Mouse (Mus musculus) C2C12 (cell line): ENCODE results near the gene Ntrk1. TPM values are rescaled to one million over a fixed set of nuclear protein-coding genes. Genes with fewer than 3 reads are reported as not detected.

Source experiments
- H3K27me3 ChIP-seq: one replicate; pipeline ENCODE4 v1.6.1; 2011; ENCODE audit not compliant: control insufficient read depth, insufficient read depth, insufficient read length
- H3K36me3 ChIP-seq: one replicate; pipeline ENCODE4 v1.6.1; 2011; ENCODE audit not compliant: control insufficient read depth, insufficient read depth
- H3K4me3 ChIP-seq: one replicate; pipeline ENCODE4 v1.5.1; 2011; ENCODE audit warnings: mild to moderate bottlenecking, control low read depth; ENCODE audit not compliant: poor library complexity, insufficient read depth, severe bottlenecking
- H3K79me2 ChIP-seq: one replicate; pipeline ENCODE4 v1.6.1; 2011; ENCODE audit not compliant: control insufficient read depth, insufficient read depth
- H3K79me3 ChIP-seq: one replicate; pipeline ENCODE4 v1.6.1; 2011; ENCODE audit warnings: low read depth, control low read depth
- H3ac ChIP-seq: one replicate; pipeline ENCODE3; 2011; ENCODE audit warnings: low read depth; ENCODE audit not compliant: control insufficient read depth, insufficient read length
- CEBPB ChIP-seq: IDR thresholded peaks from one replicate; pipeline ENCODE4 v1.6.1; 2011; ENCODE audit warnings: low read depth, mild to moderate bottlenecking, control low read depth, moderate library complexity
- CTCF ChIP-seq: IDR thresholded peaks from one replicate; pipeline ENCODE4 v1.5.1; 2011; ENCODE audit not compliant: control insufficient read depth, insufficient read depth, insufficient read length
- FOSL1 ChIP-seq: IDR thresholded peaks from one replicate; pipeline ENCODE4 v1.8.0; 2011; ENCODE audit warnings: mild to moderate bottlenecking, low read length; ENCODE audit not compliant: poor library complexity, insufficient read depth, severe bottlenecking
- MAX ChIP-seq: IDR thresholded peaks from one replicate; pipeline ENCODE4 v1.6.1; 2011; ENCODE audit warnings: mild to moderate bottlenecking, control low read depth
- MYOD1 ChIP-seq: IDR thresholded peaks from one replicate; pipeline ENCODE4 v1.6.1; 2011; ENCODE audit warnings: low read depth; ENCODE audit not compliant: control insufficient read depth, insufficient read length
- MYOG ChIP-seq: IDR thresholded peaks from one replicate; pipeline ENCODE4 v1.6.1; 2011; ENCODE audit not compliant: control insufficient read depth, insufficient read length; ENCODE audit errors: extremely low read depth
- USF1 ChIP-seq: IDR thresholded peaks from one replicate; pipeline ENCODE4 v1.6.1; 2011; ENCODE audit warnings: low read depth, mild to moderate bottlenecking, control low read depth, moderate library complexity
- polyA plus RNA-seq: library from polyadenylated mRNA; unstranded; fragments of >200 nt; fragmentation: generic; extraction: Trizol; gene quantifications from one replicate; pipeline ENCODE4 v1.2.1, GENCODE M21; 2012; ENCODE audit warnings: missing spikeins

Ntrk1 gene
- polyA plus RNA-seq, 1 experiment, result not detected

DNA sequence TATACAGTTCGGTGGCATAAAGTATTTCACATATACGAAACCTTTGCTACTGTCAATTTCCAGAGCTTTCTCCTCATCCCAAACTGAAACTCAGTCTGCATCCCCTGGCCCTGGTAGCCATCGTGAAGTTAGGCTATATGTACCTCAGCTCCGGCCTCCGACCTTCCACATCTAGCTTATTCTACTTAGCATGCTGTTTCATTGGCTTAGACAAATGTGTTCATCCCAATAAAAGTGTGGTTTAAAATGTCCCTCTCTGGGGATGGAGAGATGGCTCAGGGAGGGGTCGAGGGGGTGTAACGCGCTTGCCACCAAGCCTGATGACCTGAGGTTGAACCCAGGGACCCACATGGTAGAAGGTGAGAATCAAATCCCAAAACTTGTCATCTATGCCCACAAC lies 25.5 kb downstream of the Ntrk1 start:
- Histone ChIP-seq H3ac (no peak overlapping the region), H3K79me3 (no peaks in the 10 kb centered on the region), H3K4me3 (no peak overlapping the region), H3K79me2 (no peaks in the 10 kb centered on the region), H3K27me3 (peaks cover 31% of the 10 kb centered on the region), H3K36me3 (no peaks in the 10 kb centered on the region)
- TF ChIP-seq CTCF (no peak), FOSL1 (no peak), MAX (no peak), MYOG (no peak), MYOD1 (no peak), USF1 (no peak), CEBPB (no peak)

DNA sequence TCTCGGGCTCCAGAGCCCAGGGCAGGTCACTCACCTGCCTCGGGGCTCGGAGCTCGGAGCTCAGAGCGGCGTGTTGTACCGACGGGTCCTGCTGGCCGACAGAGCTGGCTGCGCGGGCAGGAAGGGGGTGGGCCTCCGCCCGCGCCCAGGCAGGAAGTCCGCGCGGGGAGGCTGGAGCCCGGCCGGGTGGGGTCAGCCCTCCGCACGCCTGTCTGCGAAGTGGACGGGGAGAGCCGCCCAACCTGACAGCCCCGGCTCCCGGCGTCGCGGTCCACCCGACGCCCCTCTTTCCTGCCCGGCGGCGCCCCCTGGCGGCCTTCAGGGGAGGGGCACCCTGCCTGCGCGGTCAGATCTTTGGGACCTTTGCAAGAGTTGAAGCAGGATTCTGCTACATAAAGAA lies 26.1 kb downstream of the Ntrk1 start:
- Histone ChIP-seq H3ac (no peak overlapping the region), H3K36me3 (no peaks in the 10 kb centered on the region), H3K79me2 (no peaks in the 10 kb centered on the region), H3K79me3 (no peaks in the 10 kb centered on the region), H3K4me3 (no peak overlapping the region), H3K27me3 (peaks cover 25% of the 10 kb centered on the region)
- TF ChIP-seq USF1 (no peak), MYOG (no peak), MYOD1 (no peak), FOSL1 (no peak), CTCF (peak; percentile 83)

- no peak for TF ChIP-seq MAX
- no peak for TF ChIP-seq CTCF
- no peak for TF ChIP-seq USF1
- TF ChIP-seq FOSL1, result no peak
- TF ChIP-seq MYOD1, result no peak
- TF ChIP-seq CEBPB, result no peak
- Histone ChIP-seq H3K36me3 (no peaks in the 10 kb centered on the region), H3K79me2 (no peaks in the 10 kb centered on the region), H3K4me3 (no peak overlapping the region), H3K79me3 (no peaks in the 10 kb centered on the region), H3K27me3 (peaks cover 21% of the 10 kb centered on the region), H3ac (no peak overlapping the region)
Measured at GRCm38 (mm10) chr3:87768431-87768830, 26.5 kb downstream of the Ntrk1 start.

GRCm38 (mm10) chr3:87767764-87768163 lies 27.2 kb downstream of the Ntrk1 start:
- no peak overlapping the region for H3ac ChIP-seq
- H3K79me2 ChIP-seq, result no peaks in the 10 kb centered on the region
- H3K27me3 ChIP-seq, result peaks cover 14% of the 10 kb centered on the region
- no peaks in the 10 kb centered on the region for H3K79me3 ChIP-seq
- TF ChIP-seq FOSL1 (no peak), CTCF (no peak), MYOD1 (no peak), MAX (no peak), CEBPB (no peak), MYOG (no peak), USF1 (no peak)
- no peak overlapping the region for H3K4me3 ChIP-seq
- H3K36me3 ChIP-seq, result no peaks in the 10 kb centered on the region

- no peak overlapping the region for H3K4me3 ChIP-seq
- TF ChIP-seq FOSL1 (no peak), MYOD1 (no peak), MAX (no peak), CTCF (no peak), CEBPB (no peak), MYOG (no peak), USF1 (no peak)
- H3ac ChIP-seq, result no peak overlapping the region
- H3K79me3 ChIP-seq, result no peaks in the 10 kb centered on the region
- no peaks in the 10 kb centered on the region for H3K27me3 ChIP-seq
- H3K36me3 ChIP-seq, result no peaks in the 10 kb centered on the region
- H3K79me2 ChIP-seq, result no peaks in the 10 kb centered on the region
Measured at GRCm38 (mm10) chr3:87766284-87766667, 28.7 kb downstream of the Ntrk1 start.

DNA sequence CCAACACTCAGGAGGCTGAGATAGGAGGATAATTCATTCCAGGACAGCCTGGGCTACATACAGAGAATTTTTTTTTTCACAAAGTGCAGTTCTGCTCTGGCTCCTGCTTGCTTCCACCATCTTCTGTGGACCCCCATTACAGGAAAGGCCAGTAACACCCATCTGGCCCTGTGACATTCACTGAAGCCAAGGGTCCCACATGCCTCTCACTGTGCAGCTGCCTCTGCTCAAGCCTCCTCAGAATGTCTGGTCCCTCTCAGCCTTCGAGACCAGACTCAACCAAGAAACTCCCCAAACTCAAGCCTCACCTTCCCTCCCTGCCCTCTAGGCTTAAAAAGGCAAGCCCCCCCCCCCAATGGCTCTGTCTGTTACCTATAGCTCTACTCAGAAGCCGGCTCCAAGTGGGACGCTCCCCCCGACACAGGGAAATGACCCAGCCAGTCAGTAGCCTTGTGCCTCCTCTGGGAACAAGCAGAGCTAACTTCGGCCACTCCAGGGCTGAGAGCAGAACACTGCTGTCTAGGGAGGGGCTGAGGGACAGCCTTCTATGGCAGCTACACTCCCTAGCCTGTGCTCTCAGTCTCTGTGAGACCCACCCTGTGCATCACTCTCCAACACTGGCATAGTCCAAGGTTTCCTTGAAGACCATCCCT lies 29.2 kb downstream of the Ntrk1 start:
- H3K27me3 ChIP-seq, result no peaks in the 10 kb centered on the region
- no peak overlapping the region for H3K4me3 ChIP-seq
- H3K79me2 ChIP-seq, result no peaks in the 10 kb centered on the region
- H3ac ChIP-seq, result no peak overlapping the region
- H3K36me3 ChIP-seq, result no peaks in the 10 kb centered on the region
- TF ChIP-seq MYOG, result no peak
- TF ChIP-seq MYOD1, result no peak
- no peak for TF ChIP-seq FOSL1
- no peak for TF ChIP-seq CEBPB
- TF ChIP-seq USF1, result no peak
- no peak for TF ChIP-seq CTCF
- no peak for TF ChIP-seq MAX
- no peaks in the 10 kb centered on the region for H3K79me3 ChIP-seq
